Mouse (Mus musculus) gastrocnemius, postnatal 25 days (tissue): Measurements from ENCODE around the gene Hinfp. TPM values are rescaled to one million over a fixed set of nuclear protein-coding genes. Genes with fewer than 3 reads are reported as not detected.
"Not testable (repeated sequence)": the region's sequence is repeated elsewhere in the genome, so short reads cannot be mapped to it uniquely, and the experiment has no call there.

Experiments
- DNase-seq: peaks from one replicate; pipeline ENCODE4 v3.0.0; 2022
- long read RNA-seq, 2 experiments: library from polyadenylated mRNA; stranded (forward); transcript quantifications; one replicate each; pipeline ENCODE4 v2.0.0; 2021
- total RNA-seq, 2 experiments: library from RNA; stranded (reverse); gene quantifications; 1 replicate in 1 of 2; 2 replicates in 1 of 2; pipeline ENCODE4 v1.2.3; 2021

Gene Hinfp
- total RNA-seq: 1 to 10 TPM; 5.6 to 6.0 TPM
- long read RNA-seq, experiment 1, partial matches to known transcripts: 0 of 3 reads
- long read RNA-seq, experiment 1, other reads (novel, unspliced or antisense): 3 of 3 reads
- long read RNA-seq, experiment 2, partial matches to known transcripts: 0 of 1 reads
- long read RNA-seq, experiment 2, other reads (novel, unspliced or antisense): 1 of 1 reads

DNA sequence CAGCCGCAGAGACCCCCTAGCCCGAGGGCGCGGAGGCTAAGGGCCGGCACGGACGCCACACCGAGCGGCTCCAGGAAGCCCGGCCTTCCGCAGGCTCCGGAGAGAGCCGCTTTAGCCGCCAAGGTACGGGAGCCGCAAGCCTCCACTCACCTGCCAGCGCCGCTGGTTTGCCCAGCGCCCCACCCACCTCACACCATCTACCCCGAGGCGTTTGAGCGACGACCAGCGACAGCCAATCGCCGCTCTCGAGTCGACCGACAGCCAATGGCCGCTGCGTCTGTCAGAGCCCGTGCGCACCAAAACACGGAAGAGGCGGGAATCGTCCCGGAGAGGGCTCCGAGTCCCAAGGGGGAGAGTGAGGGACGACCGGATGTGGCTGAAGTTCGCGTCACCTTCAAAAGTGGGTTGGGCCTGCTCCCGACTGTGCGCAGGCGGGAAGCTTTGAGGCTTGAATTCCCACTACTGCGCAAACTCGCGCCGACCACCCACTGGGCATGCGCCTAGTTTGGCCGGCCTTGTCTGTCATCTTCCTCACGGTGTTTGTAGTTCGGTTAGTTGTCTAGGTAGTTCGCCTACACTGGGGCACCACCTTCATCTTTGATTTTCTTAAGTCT is at the start of gene Hinfp:
TSS of gene Hinfp (minus strand) at position 206 of the 614 bp plus-strand sequence.
- DNase-seq: peak; percentile 99

DNA sequence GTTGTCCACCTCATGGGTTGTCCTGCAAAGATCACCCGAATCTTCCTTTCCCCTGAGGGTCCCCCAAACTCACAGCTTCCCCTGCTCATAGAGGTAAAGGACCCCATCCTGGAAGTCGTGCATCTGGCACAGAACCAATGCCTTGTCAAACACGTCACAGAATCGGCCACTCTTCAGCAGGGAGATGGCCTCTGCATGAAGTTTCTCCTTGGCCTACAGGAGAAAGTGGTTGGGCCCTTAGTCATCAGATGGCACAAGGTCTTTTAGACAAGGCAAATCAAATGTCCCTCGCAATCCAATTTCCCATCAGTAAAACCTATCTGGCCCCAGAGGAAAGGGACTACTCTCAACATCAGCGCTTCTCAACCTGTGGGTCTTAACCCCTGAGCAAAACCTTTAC is 47.7 kb upstream of the Hinfp start:
- no peak for DNase-seq

DNA sequence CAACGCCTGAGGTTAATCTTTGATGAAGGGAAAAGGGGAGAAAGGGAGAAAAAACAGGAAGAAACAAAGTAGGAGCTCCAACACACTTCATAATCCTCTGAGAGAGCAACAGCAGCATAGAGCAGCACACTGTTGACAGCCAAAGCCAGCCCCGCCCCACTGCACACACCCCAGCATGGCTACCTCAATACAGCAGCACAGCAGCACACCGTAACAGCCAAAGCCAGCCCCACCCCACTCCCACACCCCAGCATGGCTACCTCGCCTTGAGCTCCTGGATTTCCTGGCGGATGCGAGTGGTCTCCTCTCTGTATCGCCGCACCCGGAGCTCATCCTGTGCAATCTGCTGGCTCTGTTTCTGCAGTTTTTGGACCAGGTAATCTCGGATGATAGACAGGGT is 46.9 kb upstream of the Hinfp start:
- DNase-seq: no peak

DNA sequence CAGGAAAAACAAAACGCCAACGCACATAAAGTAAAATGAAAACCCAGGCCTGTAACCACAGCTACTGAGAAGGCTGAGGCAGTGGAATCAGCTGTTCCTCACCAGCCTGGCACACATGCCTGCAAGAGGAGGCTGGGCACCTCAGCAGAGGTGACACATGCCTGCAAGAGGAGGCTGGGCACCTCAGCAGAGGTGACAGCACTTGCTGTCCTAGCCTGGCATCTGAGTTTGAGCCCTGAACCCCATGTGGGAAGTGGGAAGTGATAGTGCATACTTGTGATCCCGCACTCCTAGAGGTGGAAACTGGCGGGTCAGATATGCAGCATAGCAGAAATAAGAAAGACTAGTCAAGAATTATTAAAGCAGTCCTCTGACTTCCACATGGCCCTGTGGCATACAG is 45.9 kb upstream of the Hinfp start:
- no peak for DNase-seq

DNA sequence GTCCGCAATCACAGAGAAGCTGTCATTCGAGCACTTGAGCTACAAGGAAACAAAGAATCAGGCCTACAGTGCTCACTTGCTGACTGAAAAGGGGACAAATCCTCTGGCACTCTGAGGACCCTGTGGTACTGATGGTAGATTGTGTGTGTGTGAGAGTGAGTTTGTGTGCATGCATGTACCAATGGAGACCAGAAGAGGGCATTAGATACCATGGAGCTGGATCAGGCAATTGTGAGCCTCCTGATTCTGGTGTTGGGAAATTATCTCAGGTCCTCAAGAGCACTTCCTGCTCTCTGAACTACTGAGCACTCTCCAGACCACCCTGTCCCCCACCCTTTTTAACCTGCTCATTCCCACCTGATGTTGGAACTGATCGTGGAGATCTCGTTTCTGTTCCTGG is 43.1 kb upstream of the Hinfp start:
- DNase-seq: no peak

DNA sequence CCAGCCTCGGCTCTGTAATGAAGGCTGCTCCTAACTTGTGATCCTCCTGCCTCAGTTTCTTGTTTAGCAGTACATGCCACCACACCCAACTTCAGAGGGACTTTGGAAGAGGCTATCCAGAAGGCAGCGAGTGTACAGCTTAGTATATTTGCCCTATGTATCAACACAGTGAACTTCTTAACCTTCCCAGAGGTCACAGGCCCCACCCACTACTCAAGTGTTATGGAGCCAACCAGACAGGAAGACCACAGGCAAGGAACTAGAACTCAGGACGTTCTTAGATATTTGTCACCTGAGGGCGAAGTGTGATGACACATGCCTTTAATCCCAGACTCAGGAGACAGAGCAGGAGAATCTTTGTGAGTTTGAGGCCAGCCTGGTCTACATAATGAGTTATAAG is 42.1 kb upstream of the Hinfp start:
- no peak for DNase-seq

DNA sequence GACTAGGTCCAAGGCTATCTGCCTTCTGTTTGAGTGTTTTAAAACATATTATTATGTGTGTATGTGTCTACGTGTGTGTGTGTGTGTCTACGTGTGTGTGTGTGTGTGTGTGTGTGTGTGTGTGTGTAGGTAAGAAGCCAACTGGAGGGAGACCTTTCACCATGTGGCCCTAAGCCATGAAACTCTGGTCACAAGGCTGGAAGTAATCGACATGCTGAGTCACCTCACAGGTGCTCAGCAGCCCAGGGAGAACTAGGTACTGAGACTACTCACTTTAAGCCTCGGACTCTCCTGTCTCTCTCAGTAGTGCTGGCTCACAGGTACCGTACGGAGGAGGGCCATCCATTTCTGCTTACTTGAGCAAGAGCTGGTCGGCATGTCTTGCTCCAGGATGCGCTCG is 41.7 kb upstream of the Hinfp start:
- no peak for DNase-seq

DNA sequence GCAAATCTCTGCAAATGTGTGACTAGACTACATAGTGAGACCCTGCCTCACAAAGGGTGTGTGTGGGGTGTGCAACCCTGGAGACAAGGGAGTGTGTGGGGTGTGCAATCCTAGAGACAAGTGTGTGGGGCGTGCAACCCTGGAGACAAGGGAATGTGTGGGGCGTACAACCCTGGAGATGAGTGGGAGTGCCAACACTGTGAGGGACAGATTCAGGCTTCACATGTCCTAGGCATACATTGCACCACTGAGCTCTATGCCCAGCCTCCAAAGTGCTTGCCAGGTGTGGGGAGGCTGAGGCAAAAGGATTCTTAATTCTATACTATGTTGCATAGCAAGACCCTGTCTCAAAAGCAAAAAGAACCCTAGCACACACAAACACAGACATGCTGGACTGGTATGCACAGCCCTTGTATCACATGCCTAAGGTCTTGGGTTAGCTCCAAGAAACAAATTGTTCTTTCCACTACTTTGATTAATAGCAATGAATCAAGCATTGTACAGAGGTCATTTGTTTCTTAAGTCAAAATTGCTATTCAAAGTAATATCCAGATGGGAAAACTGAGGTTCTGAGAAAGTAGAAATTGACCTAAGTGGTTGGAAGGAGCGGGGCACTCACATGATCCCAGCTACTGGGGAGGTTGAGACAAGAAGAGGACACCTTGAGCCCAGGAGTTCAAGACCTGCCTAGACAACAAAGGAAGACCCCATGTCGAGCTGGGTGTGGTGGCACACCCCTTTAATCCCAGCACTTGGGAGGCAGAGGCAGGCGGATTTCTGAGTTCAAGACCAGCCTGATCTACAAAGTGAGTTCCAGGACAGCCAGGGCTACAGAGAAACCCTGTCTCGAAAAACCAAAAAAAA is 40.3 kb upstream of the Hinfp start:
- no peak for DNase-seq

DNA sequence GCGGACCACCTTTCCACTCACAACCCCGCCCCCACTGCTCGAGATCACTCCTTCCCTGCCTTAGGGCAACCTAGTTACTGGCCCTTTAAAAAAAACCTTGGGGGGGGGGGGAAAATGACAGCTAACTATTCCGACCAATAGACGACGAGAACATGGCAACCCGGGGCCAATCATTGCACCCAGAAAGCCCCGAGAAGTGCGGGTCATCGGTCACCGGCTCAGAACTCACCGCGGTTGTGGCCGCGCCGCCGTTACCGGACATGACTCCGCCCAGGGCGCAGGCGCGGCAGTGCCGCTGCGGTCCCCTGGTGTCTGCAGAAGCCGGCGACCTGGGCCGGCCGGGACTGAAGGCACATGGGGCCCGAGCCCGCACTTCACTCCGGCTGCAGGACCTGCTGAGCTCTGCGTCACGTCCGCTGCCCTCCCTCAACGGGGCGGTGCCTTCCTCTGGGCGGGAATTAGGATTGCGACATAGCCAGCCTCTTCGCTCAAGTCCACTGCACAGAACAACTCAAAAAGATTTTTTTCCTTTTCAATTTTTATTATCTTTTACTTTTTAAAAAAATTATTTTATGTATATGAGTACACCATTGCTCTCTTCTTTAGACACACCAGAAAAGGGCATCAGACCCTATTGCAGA is 38.4 kb upstream of the Hinfp start, which contains the start of gene Hmbs:
TSS of gene Hmbs (minus strand) at position 448 of the 641 bp plus-strand sequence.
- DNase-seq: peak; percentile 92

DNA sequence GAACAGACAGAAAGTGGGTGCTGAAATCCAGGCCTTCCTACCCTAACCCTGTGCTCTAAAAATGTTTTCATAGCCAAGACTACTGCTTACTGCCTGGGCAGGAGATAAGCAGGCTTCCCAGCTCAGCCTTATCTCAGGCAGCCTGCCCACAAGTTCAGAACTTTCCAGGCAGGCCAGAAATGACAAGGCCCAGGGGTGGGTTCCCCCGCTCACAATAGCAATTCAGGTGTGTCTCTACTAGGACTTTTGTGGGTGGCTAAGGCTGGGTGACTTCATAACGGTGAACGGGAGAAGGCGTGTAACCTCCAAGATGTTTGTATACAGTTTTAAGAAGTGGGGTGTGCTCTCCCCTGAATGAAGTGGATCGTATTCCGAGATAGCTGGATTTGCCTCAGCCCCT is 37.8 kb upstream of the Hinfp start:
- DNase-seq: no peak

DNA sequence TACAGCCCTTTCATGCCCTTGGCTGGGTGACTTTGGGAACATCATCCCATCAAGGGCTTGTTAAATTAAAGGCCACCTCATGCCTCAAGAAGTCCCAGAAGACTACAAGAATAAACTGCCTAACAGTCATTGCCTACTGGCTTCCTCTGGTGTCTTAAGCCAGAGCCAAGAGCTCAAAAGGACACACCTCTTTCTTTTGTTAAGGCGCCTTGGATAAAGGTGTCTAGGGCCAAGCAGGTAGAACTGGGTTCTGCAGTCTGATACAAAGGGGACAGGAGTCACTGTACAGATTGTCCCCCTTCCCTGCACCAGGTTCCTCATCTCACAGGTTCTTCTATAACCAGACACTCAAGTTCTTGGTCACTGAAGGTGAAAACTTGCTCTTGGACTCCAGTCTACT is 37.1 kb upstream of the Hinfp start:
- DNase-seq: no peak

DNA sequence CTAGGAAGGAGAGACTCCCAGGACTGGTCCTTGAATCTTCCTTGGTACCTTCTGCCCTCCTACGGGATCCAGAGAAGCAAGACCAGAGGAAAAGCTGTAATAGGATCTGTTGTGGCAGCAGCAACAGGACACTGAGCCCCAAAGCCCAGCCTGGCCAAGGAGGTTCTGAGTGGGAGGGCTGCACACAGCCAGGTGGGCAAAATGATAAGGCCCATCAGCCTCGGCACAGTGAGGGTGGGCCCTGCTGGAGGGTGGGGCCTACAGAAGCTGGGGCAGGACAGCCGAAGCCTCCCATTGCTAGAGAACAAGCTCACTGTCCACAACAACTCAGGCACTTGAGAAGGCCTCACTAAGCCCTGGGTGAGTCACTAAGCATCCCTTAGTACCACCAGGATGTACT is 36.7 kb upstream of the Hinfp start:
- no peak for DNase-seq

DNA sequence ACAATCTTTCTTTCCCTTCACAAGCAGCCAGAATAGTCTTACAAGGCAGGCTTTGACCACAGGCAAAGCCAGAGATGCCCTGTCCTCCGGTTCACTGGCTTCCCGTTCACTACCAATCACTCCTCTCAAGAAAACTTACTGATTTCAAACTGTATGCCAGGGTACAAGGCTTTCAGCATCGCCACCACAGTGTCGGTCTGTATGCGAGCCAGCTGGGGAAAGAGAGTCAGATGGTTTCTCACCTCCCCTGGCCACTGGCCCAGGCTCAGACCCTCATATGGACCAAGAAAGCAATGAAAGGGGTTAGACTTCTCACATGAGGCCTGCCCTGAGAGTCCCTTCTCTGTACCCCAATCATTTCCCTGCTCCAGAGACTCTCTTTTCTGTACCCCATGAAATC is 36.0 kb upstream of the Hinfp start:
- DNase-seq: no peak

DNA sequence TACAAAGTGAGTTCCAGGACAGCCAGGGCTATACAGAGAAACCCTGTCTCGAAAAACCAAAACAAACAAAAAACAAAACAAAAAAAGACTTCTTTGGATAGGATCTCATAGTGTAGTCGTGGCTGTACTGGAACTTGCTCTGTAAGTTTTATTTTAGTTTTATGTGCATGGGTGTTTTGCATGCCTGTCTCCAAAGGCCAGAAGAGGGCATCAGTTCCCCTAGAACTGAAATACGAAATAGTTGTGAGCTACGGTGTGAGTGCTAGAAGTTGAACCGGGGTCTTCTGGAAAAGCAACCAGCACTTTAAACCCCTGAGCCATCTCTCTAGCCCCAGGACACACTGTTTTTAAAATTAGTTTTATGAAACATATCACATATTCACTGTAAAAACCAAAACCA is 33.1 kb upstream of the Hinfp start:
- DNase-seq: no peak

DNA sequence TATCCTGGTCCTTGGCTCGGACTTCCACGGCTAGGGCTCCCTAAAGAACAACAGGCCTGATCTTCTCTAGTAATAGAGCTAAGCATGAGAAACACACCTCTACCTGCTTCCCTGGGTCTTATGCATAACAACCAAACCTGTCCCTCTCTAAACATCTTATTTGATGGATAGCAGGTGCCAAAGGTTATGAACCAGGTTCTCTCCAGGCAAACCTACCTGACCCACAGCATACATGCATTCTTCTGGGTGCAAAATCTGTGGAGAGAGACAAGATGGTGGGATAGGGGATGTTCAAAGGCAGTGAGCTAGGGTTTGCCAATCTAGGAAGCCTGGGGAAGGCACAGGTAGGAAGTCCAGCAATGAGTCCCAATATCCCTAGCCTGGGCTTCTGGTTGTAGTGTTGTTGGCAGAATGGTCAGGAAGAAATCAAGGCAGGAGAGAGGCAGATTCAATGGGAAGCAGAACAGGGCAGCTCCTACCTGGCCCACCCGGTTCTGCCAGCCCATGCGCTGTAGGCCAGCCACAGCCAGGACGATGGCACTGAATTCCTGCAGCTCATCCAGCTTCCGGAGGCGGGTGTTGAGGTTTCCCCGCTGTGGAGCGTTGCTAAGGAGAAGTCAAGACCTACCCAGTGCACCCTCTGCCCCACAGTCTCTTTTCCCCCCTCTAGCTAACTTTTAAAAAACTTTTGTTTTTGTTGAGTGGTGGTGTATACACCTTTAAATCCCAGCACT is 32.1 kb upstream of the Hinfp start:
- no peak for DNase-seq

DNA sequence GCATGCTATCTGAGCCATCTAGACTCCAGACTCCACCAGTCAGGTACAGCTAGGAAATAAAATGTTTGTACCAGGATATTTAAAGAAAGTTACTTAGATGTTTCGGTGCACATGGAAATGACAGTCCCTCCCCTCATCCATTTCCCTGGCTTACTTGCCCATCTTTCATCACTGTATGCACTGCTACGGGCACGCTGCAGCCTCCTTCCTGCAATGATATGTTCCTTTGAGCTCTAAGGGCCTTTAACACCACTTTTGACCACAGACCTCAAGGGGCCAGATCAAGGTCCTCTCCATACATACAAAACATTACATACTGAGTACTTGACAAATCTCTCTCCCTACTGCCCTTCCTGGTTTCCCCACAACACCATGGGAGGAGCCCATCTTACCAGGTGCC is 31.5 kb upstream of the Hinfp start:
- DNase-seq: no peak

DNA sequence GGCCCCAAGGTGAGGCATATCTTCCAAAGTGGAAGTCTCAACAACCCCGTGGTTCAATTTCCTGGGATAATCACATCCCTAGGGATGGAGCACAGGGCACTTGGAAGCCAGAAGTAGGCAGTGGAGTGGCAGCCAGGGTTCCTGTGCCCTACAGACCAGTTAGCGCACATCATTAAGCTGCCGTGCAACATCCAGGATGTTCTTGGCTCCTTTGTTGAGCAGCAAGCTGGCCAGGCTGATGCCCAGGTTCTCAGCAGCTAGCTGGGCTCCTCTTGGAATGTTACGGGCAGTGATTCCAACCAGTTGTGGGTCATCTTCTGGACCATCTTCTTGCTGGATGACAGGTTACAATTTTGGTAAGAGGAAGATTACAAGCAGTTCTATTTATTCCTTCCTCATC is 31.0 kb upstream of the Hinfp start:
- not testable (repeated sequence) for DNase-seq

DNA sequence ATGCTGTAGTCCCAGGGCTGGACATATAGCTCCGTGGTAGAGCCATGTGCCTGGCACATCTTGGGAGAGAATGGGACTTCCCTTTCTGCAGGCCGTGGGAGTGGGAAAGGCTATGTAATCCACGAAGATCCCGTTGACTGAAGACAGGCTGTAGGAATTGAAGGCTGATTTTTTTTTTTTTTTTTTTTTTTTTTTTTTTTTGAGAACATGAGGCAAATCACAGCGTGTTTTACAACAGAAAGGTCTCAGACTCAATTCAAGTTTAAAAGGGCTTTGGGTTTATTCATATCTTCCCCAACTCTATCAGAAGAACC is 30.6 kb upstream of the Hinfp start:
- no peak for DNase-seq

DNA sequence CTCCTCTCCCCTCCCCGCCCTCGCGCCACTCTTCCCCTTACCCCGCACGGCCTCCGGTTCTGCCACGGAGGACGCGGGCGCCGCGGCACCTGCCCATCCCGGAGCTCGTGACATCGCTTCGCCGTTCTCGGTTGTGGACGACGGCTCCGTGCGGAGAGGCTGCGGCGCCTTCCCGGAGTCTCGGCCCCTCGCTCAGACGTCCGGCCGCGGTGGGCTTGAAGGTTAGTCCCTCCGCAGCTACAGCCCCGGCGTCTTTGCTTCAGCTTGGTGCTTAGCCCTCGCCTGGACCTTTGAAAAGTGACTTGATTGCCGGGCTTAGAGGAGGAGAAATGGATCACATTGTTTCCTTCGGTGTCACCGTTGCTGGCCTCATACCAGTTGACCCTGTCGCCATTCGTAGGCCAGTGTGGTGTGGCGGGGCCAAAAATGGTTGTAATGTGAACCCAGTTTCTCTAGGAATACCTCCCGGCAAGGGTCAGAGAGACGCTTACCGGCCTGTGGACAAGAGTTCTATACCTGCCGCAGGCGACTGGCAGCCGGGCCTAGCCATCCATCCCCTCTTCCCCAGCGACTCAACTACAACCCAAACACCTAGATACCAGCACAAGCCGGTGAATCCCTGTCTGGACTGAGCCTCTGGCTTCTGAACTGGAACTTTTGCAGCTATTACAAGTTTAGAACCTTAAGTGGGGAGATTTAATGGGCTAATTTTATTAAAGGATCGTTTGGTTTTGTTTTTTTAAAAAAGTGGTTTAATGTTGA is 30.0 kb upstream of the Hinfp start:
- DNase-seq: no peak

DNA sequence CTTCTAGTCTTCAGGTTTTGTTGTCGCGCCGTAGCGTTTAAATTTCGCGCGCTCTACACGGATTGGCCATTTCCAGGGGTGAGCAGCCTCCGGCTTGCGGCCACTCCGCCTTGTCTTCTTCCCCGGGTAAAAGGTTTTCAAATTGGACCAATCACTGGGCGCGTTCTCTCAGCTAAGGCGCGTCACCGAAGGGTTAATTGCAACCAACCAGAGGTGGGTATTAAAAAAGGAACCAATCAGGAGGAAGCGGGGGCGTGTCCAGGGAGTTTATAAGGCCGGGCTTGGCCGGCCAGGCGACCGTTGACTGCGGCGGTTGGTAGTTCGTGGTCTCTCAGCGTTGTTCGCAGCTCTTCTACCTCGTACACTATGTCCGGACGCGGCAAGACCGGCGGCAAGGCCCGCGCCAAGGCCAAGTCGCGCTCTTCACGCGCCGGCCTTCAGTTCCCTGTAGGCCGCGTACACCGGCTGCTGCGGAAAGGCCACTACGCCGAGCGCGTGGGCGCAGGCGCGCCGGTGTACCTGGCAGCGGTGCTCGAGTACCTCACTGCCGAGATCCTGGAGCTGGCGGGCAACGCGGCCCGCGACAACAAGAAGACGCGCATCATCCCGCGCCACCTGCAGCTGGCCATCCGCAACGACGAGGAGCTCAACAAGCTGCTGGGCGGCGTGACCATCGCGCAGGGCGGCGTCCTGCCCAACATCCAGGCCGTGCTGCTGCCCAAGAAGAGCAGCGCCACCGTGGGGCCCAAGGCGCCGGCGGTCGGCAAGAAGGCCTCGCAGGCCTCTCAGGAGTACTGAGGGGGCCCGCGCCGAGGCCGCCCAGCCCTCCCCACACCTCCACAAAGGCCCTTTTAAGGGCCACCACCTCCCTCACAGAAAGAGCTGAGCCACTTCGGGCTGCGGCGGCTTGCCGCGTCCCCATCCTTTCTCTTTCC is 29.2 kb upstream of the Hinfp start, which contains the start of gene H2afx:
TSS of gene H2afx (plus strand) at position 299 of the 935 bp plus-strand sequence.
- DNase-seq: peak; percentile 98
